Mouse (Mus musculus) hindbrain, embryonic 12.5 days (tissue): ENCODE data around the gene Myh11. TPM values are rescaled to one million over a fixed set of nuclear protein-coding genes. Genes with fewer than 3 reads are reported as not detected.
A peak's percentile ranks its signal among the peaks of the same experiment; 100 is the strongest.
"Not testable (repeated sequence)": the region's sequence is repeated elsewhere in the genome, so short reads cannot be mapped to it uniquely, and the experiment has no call there.

ENCODE experiments used
- ATAC-seq: fragments of 200-750 bp; cut with Nextera tagmentation; 2 replicates; pipeline ENCODE4 v1.8.0; 2017; ENCODE audit warnings: moderate TSS enrichment; ENCODE audit not compliant: low FRiP score
- H3K27ac ChIP-seq: fragments of 300-500 bp; sonication (generic); 2 replicates; pipeline ENCODE4 v1.5.1; 2016; ENCODE audit warnings: mild to moderate bottlenecking
- H3K27me3 ChIP-seq: fragments of 300-500 bp; sonication (generic); 2 replicates; pipeline ENCODE4 v1.6.1; 2016; ENCODE audit warnings: mild to moderate bottlenecking
- H3K36me3 ChIP-seq: fragments of 300-500 bp; sonication (generic); 2 replicates; pipeline ENCODE4 v1.6.1; 2016; ENCODE audit warnings: mild to moderate bottlenecking
- H3K4me1 ChIP-seq: fragments of 300-500 bp; sonication (generic); 2 replicates; pipeline ENCODE4 v1.6.1; 2016
- H3K4me2 ChIP-seq: fragments of 300-500 bp; sonication (generic); replicated peaks from 2 replicates; pipeline ENCODE4 v1.6.1; 2016; ENCODE audit warnings: mild to moderate bottlenecking
- H3K4me3 ChIP-seq: fragments of 300-500 bp; sonication (generic); 2 replicates; pipeline ENCODE4 v1.5.1; 2016; ENCODE audit warnings: mild to moderate bottlenecking
- H3K9ac ChIP-seq: fragments of 300-500 bp; sonication (generic); 2 replicates; pipeline ENCODE4 v1.6.1; 2016; ENCODE audit warnings: mild to moderate bottlenecking, moderate library complexity
- H3K9me3 ChIP-seq: fragments of 300-500 bp; sonication (generic); replicated peaks from 2 replicates; pipeline ENCODE4 v1.6.1; 2016; ENCODE audit warnings: mild to moderate bottlenecking
- WGBS: fragments of 180-500 bp; shearing (Covaris S2); methylation state at CpG from one replicate; pipeline ENCODE4 v1.1.7; 2016; 5-methylcytosine and 5-hydroxymethylcytosine counted together
- microRNA counts: library from miRNA; unstranded; fragments of <30 nt; microRNA quantifications from one replicate; lab custom pipeline; 2017
- microRNA-seq: library from miRNA; unstranded; fragments of <30 nt; microRNA quantifications from one replicate; pipeline ENCODE4, GENCODE M21; 2017
- polyA plus RNA-seq: library from polyadenylated mRNA; unstranded; fragments of >200 nt; fragmentation: Nextera tagmentation; extraction: Ambion mirVana; gene quantifications from 2 replicates; pipeline ENCODE4 v1.2.1, GENCODE M21; 2016

Gene Myh11
- polyA plus RNA-seq, 1 experiment from 2014 or later, result 0.30 TPM

DNA sequence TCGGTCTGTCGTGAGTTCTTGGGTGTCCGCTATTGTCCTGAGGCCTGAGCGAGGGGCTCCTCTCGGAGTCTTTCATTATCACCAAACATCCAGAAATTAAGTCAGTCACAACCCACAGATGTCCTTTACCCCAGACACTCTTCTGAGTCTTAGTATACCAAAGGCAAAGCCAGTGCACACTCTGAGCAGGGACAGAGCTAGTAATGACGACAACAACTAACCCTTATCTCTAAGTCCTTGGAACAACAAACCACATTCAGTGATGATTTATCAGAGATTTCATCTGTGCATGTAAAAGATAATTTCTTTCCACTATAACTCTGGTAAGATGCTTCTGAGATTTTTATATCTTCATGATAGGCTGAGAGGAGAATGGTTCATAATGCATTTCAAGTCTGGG, 134.9 kb downstream of the Myh11 start:
- no peak overlapping the region for H3K4me2 ChIP-seq
- peaks cover 11% of the 10 kb centered on the region for H3K4me1 ChIP-seq
- peaks cover 24% of the 10 kb centered on the region for H3K36me3 ChIP-seq
- H3K9me3 ChIP-seq, result no peaks in the 10 kb centered on the region
- no peaks in the 10 kb centered on the region for H3K27me3 ChIP-seq
- H3K9ac ChIP-seq, result no peak overlapping the region
- no peak overlapping the region for H3K27ac ChIP-seq
- no peak overlapping the region for H3K4me3 ChIP-seq
- no peak for ATAC-seq
- WGBS, result 96% methylated on average over 6 of the region's 6 CpGs

GRCm38 (mm10) chr16:14155638-14156037, 135.5 kb downstream of the Myh11 start:
- not testable (repeated sequence) for H3K4me2 ChIP-seq, H3K27ac ChIP-seq, H3K27me3 ChIP-seq, H3K9me3 ChIP-seq, H3K4me3 ChIP-seq, H3K9ac ChIP-seq, ATAC-seq
- WGBS, result 73% methylated on average over 1 of the region's 2 CpGs
- Histone ChIP-seq H3K4me1 (peaks cover 11% of the 10 kb centered on the region), H3K36me3 (peaks cover 31% of the 10 kb centered on the region)

DNA sequence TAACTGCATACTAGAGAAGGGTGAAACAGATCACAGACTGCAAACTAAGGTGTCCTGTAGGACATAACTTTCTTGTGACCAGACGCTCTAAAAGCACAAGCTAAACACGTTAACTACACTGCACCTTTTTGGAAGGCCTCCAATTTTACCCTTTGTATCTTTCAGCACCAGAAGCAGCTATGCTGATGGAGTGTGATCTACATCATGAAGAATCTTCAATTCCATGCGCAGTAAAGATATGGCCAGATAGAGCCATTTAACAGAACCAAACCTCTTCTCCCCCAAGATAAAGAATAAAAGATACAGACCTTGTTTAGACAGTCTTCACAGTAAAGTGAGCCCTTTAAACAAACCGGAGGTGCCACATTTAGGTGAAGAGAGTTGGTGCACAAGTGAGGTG, 139.5 kb downstream of the Myh11 start:
- Histone ChIP-seq H3K4me2 (no peak overlapping the region), H3K27ac (no peak overlapping the region), H3K4me1 (no peaks in the 10 kb centered on the region), H3K9ac (no peak overlapping the region), H3K27me3 (no peaks in the 10 kb centered on the region), H3K4me3 (no peak overlapping the region), H3K9me3 (no peaks in the 10 kb centered on the region), H3K36me3 (peaks cover 52% of the 10 kb centered on the region)
- ATAC-seq, result no peak
- WGBS, result 94% methylated on average over 4 of the region's 4 CpGs

DNA sequence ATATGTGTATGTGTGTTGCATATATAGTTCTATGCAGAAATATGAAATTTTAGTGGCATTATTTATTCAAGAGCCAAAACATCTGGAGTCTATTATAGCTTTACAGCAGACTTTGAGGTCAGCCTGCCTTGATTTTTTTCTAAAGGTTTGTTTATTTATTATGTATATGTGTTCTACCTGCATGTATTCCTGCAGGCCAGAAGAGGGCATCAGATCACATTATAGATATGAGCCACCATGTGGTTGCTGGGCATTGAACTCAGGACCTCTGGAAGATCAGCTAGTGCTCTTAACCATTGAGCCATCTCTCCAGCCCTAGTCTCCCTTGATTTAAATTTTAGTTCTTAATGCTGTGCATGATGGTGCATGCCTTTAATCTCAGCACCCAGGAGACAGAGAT, 143.5 kb downstream of the Myh11 start:
- no peak overlapping the region for H3K4me2 ChIP-seq
- H3K9me3 ChIP-seq, result no peaks in the 10 kb centered on the region
- H3K27me3 ChIP-seq, result no peaks in the 10 kb centered on the region
- H3K36me3 ChIP-seq, result peaks cover 73% of the 10 kb centered on the region
- no peak for ATAC-seq
- H3K9ac ChIP-seq, result no peak overlapping the region
- no peak overlapping the region for H3K4me3 ChIP-seq
- no peak overlapping the region for H3K27ac ChIP-seq
- H3K4me1 ChIP-seq, result no peaks in the 10 kb centered on the region

MicroRNA genes within 50 kb of the gene (microRNA counts, 519-probe panel; counts per million panel counts)
- microRNA mmu-miR-484 (lab: Ali Mortazavi, UCI), result 3,575 counts per million, percentile 76 among the panel's probes with 10 or more counts

Small RNA genes within 50 kb of the gene (microRNA-seq; reads per million reads assigned to microRNA genes)
- gene Mir484, result 3,111 reads per million, percentile 85 among the genes with 10 or more reads in this experiment

Other genes with a start within 250 kb of the Myh11 start
- 96.3 and 102 TPM in 2 replicates for gene Nde1, start 128.1 kb downstream of the Myh11 start, polyA plus RNA-seq
- gene Marf1, start 128.0 kb downstream of the Myh11 start, polyA plus RNA-seq, result 16.2 and 17.5 TPM in 2 replicates
- 163 and 182 TPM in 2 replicates for gene Fopnl, start 26.0 kb upstream of the Myh11 start, polyA plus RNA-seq
- gene Abcc1, start 70.2 kb upstream of the Myh11 start, polyA plus RNA-seq, result 9.6 and 10.9 TPM in 2 replicates